ENCODE assay signal across 8 mouse cellular contexts in genomic region chr11:78922678-78923407, GRCm38 (mm10). TPM values are rescaled to one million over a fixed set of nuclear protein-coding genes. Genes with fewer than 3 reads are reported as not detected.
DNase-seq lines count a peak whose midpoint lies in the region; ATAC-seq and TF ChIP-seq lines count a peak whose summit lies in the region.

No protein-coding gene starts in this region.

- DNase-seq in cerebellum, adult 18-20 months = peak; percentile 14 to 19
- no peak for DNase-seq in cerebellum, adult 11 months
- peak; percentile 46 to 49 for DNase-seq in right cerebral cortex, adult 2 months (ENCODE audit: low spot score in 2 of 2)
- no peak for DNase-seq in right cerebral cortex, postnatal 14 days
- DNase-seq in embryo, embryonic 10 days (ENCODE audit: low spot score) = peak; percentile 78
- peak; percentile 7 for DNase-seq in liver, embryonic 13.5 days

- H3K27me3 ChIP-seq in liver, embryonic 13.5 days = peaks cover 63% of the 10 kb centered on the region
- H3K27me3 ChIP-seq in small intestine, adult 2 months (ENCODE audit: control insufficient read depth, insufficient read depth, low read length) = peaks cover 4% of the 10 kb centered on the region; the same call in 1 of the 2 replicates

- TF ChIP-seq POLR2A in small intestine, adult 2 months (IDR thresholded peaks at IDR 0.05; ENCODE audit: low read depth, low read length) = no peak

- H3K36me3 ChIP-seq in liver, embryonic 13.5 days = no peaks in the 10 kb centered on the region
- peaks cover 8% of the 10 kb centered on the region for H3K36me3 ChIP-seq in small intestine, adult 2 months (ENCODE audit: control insufficient read depth, insufficient read depth, low read length)

- peaks cover 5% of the 10 kb centered on the region; the same call in 1 of the 2 replicates for H3K4me1 ChIP-seq in liver, embryonic 13.5 days (replicated peaks)
- H3K4me1 ChIP-seq in small intestine, adult 2 months (ENCODE audit: control insufficient read depth, insufficient read depth, insufficient read length, low read length) = peaks cover 15% of the 10 kb centered on the region

- no peak overlapping the region for H3K9ac ChIP-seq in liver, embryonic 13.5 days

- H3K9me3 ChIP-seq in liver, embryonic 13.5 days (replicated peaks) = no peaks in the 10 kb centered on the region

- H3K27ac ChIP-seq in liver, embryonic 13.5 days = no peak overlapping the region
- H3K27ac ChIP-seq in small intestine, adult 2 months (ENCODE audit: insufficient read depth, low read depth, low read length) = peak overlapping the region; percentile 72; the same call in 1 of the 2 replicates

- H3K4me2 ChIP-seq in liver, embryonic 13.5 days = no peak overlapping the region

- 29% methylated on average over 8 of the region's 8 CpGs for WGBS in liver, embryonic 13.5 days (ENCODE audit: insufficient replicate concordance)
- 14% methylated on average over 8 of the region's 8 CpGs for WGBS in small intestine, adult 2 months

- ATAC-seq in inflammation-experienced regulatory T-cells, adult 6 months = peak; percentile 43
- no peak for ATAC-seq in liver, embryonic 13.5 days (ENCODE audit: low read depth)

- peak; percentile 92; the same call in 1 of the 2 replicates for TF ChIP-seq CTCF in small intestine, adult 2 months (IDR thresholded peaks at IDR 0.05; ENCODE audit: extremely low read depth, insufficient read length, insufficient replicate concordance, low read depth, low read length)

- no peak overlapping the region for H3K4me3 ChIP-seq in liver, embryonic 13.5 days (replicated peaks)
- H3K4me3 ChIP-seq in small intestine, adult 2 months (ENCODE audit: low read depth, low read length) = peak overlapping the region; percentile 57

RNA-seq across cellular contexts. Expression of gene Nos2, which starts 2.3 kb away (rescaled TPM):
- not detected for polyA plus RNA-seq in inflammation-experienced regulatory T-cells, adult 6 months (2017; shearing (Covaris generic))
- 0.02 and 0.05 TPM in 2 replicates for polyA plus RNA-seq in liver, embryonic 13.5 days (2015; fragmentation: Nextera tagmentation; extraction: Ambion mirVana)
- polyA plus RNA-seq in small intestine, adult 2 months (2012; rRNA removed) = 4.4 and 13.0 TPM in 2 replicates

Comparison
In these comparisons a context has a peak if more than half of its experiments do, and no peak if none do; other contexts are left out.
1. DNase-seq: peak in cerebellum, adult 18-20 months (2 of 2), right cerebral cortex, adult 2 months (2 of 2), embryo, embryonic 10 days (single experiment) and liver, embryonic 13.5 days (single experiment); none in cerebellum, adult 11 months (single experiment) and right cerebral cortex, postnatal 14 days (single experiment).